Mouse (Mus musculus) neural tube, embryonic 13.5 days (tissue): ENCODE measurements around the gene Gsta2. TPM values are rescaled to one million over a fixed set of nuclear protein-coding genes. Genes with fewer than 3 reads are reported as not detected.
"Not testable (repeated sequence)": the region's sequence is repeated elsewhere in the genome, so short reads cannot be mapped to it uniquely, and the experiment has no call there.

Experiments used
- ATAC-seq: fragments of 200-750 bp; cut with Nextera tagmentation; 2 replicates; pipeline ENCODE4 v1.8.0; 2017; ENCODE audit warnings: low read depth, mild to moderate bottlenecking, moderate TSS enrichment, moderate library complexity
- H3K27ac ChIP-seq: fragments of 300-500 bp; sonication (generic); replicated peaks from 2 replicates; pipeline ENCODE4 v1.5.1; 2015; ENCODE audit warnings: moderate library complexity, mild to moderate bottlenecking, inconsistent platforms
- H3K27me3 ChIP-seq: fragments of 300-500 bp; sonication (generic); 2 replicates; pipeline ENCODE4 v1.6.1; 2015; ENCODE audit warnings: mild to moderate bottlenecking, inconsistent platforms
- H3K36me3 ChIP-seq: fragments of 300-500 bp; sonication (generic); 2 replicates; pipeline ENCODE4 v1.6.1; 2015; ENCODE audit warnings: mild to moderate bottlenecking, inconsistent platforms
- H3K4me1 ChIP-seq: fragments of 300-500 bp; sonication (generic); replicated peaks from 2 replicates; pipeline ENCODE4 v1.6.1; 2015; ENCODE audit warnings: inconsistent platforms
- H3K4me2 ChIP-seq: fragments of 300-500 bp; sonication (generic); 2 replicates; pipeline ENCODE4 v1.6.1; 2015; ENCODE audit warnings: inconsistent platforms, mild to moderate bottlenecking, moderate library complexity
- H3K4me3 ChIP-seq: fragments of 300-500 bp; sonication (generic); 2 replicates; pipeline ENCODE4 v1.5.1; 2015; ENCODE audit warnings: mild to moderate bottlenecking, inconsistent platforms
- H3K9ac ChIP-seq: fragments of 300-500 bp; sonication (generic); 2 replicates; pipeline ENCODE4 v1.6.1; 2015; ENCODE audit warnings: moderate library complexity, mild to moderate bottlenecking, inconsistent platforms
- H3K9me3 ChIP-seq: fragments of 300-500 bp; sonication (generic); 2 replicates; pipeline ENCODE4 v1.6.1; 2016; ENCODE audit warnings: inconsistent platforms
- WGBS: fragments of 180-500 bp; shearing (Covaris S2); methylation state at CpG from one replicate; pipeline ENCODE4 v1.1.7; 2015; 5-methylcytosine and 5-hydroxymethylcytosine counted together
- polyA plus RNA-seq: library from polyadenylated mRNA; unstranded; fragments of >200 nt; fragmentation: Nextera tagmentation; extraction: Ambion mirVana; gene quantifications from 2 replicates; pipeline ENCODE4 v1.2.1, GENCODE M21; 2015

The Gsta2 gene
- polyA plus RNA-seq, 1 experiment from 2014 or later, result not detected

GRCm38 (mm10) chr9:78342494-78342893 lies 13.1 kb downstream of the Gsta2 start:
- H3K9ac ChIP-seq, H3K4me3 ChIP-seq, H3K4me2 ChIP-seq, H3K9me3 ChIP-seq, H3K27ac ChIP-seq, H3K27me3 ChIP-seq, H3K4me1 ChIP-seq, H3K36me3 ChIP-seq, ATAC-seq: not testable (repeated sequence)
- WGBS, result 82% methylated on average over 4 of the region's 4 CpGs

DNA sequence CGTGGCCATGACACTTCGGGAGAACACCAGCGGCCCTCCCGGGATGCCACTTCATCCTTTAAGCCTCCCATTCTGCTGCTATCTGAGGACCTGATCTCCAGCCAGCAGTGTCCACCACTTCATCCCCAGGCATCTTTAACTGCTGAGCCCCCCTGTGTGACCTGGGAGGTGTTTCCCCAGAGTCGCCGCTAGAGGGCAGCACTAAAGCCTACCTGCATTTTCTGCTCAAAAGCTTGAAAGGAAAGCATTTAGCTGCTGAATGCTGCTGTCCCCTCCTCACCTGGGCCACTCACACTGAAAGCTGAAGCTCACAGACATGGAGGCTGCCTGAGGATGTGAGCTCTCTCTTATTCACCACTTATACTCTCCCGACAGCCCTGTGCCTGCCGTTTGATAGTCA lies 15.3 kb downstream of the Gsta2 start:
- H3K27me3 ChIP-seq, H3K9me3 ChIP-seq, H3K4me3 ChIP-seq, ATAC-seq, H3K4me1 ChIP-seq, H3K36me3 ChIP-seq, H3K9ac ChIP-seq, H3K27ac ChIP-seq, H3K4me2 ChIP-seq: not testable (repeated sequence)
- WGBS, result 12% methylated on average over 8 of the region's 8 CpGs

DNA sequence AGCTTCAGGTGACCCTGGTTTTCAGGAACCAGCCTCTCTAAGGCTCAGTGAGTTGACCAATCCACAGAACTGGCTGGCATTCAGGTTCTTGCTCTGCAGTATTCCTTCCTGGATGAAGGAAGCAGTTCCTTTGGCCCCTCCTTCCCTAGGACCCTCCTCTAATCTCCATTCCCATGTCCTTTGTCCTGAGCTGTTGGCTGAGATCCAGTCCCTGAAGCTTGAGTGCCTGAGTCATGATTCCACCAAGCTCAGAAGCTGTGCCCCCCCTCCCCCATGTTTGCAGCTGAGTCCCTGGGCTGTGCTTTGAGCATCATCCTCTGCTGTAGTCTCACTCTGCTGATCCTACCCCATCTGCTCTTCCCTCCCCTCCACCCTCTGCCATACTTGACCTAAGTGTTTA lies 18.5 kb downstream of the Gsta2 start:
- H3K27me3 ChIP-seq, H3K4me2 ChIP-seq, H3K36me3 ChIP-seq, H3K9me3 ChIP-seq, H3K27ac ChIP-seq, H3K4me1 ChIP-seq, H3K9ac ChIP-seq, ATAC-seq, H3K4me3 ChIP-seq: not testable (repeated sequence)

DNA sequence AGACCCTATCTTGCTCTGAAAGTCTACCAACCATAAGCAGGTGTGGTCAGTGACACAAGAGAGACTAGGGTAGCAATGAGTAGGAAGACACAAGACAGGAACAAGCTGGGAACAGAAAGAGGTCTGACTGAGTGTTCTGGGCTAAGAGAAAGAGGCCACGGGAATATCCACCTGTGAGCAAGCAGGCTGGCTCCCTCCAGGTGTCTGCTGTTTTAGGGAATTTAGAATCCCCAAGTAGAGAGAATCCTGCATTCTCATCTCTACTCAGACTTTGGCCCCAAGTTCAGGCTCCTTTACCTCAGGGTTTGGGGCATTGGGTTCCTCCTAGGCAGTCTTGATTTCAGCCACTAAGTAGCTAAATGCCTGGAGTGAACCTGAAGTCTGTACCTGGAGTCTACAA lies 28.3 kb downstream of the Gsta2 start, which contains the start of gene Omt2b:
TSS of gene Omt2b (plus strand) at position 301 of the 400 bp plus-strand sequence.
- not testable (repeated sequence) for H3K4me2 ChIP-seq, H3K4me1 ChIP-seq, H3K36me3 ChIP-seq, H3K27ac ChIP-seq, H3K4me3 ChIP-seq, H3K27me3 ChIP-seq, H3K9me3 ChIP-seq, H3K9ac ChIP-seq, ATAC-seq
- WGBS, result no CpG with 5 or more reads among the region's 1 CpGs

DNA sequence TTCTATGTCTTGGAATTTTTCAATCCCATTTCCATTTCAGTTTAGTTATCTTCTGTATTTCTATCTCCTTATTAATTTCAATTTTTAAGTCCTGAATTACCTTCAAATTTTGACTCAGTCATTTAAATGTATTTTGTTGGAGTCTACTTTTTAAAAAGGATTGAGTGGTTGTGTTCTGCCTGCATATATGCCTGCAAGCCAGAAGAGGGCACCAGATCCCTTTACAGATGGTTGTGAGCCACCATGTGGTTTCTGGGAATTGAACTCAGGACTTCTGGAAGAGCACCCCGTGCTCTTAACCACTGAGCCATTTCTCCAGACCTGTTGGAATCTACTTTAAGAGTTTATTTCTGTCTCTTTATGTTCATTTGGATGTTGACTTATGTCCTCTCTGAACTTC lies 36.1 kb downstream of the Gsta2 start:
- WGBS, result 36% methylated on average over 1 of the region's 1 CpGs
- Histone ChIP-seq H3K4me1 (no peaks in the 10 kb centered on the region), H3K4me3 (no peak overlapping the region), H3K27ac (no peak overlapping the region), H3K9ac (no peak overlapping the region), H3K27me3 (no peaks in the 10 kb centered on the region), H3K4me2 (no peak overlapping the region), H3K36me3 (no peaks in the 10 kb centered on the region), H3K9me3 (no peaks in the 10 kb centered on the region)
- no peak for ATAC-seq

DNA sequence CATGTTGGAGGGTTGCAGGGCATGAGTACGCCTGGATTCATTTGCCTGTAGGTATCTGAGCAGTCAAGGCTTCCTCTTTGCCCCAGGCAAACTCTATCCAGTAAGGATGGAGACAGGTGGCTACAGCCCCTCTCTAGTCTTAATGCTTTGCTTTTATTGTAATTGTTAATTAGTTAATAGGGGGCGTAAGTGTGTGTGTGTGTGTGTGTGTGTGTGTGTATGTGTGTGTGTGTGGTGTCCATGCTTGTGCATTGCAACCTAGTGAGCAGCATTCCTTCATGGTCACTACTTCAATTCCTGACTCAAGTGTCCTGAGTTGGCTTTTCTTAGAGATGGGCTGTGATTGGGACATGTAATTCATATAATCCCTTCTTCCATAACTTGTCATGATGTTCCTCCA lies 40.9 kb downstream of the Gsta2 start, which contains the start of gene Omt2a:
TSS of gene Omt2a (minus strand) at position 101 of the 400 bp plus-strand sequence.
- Histone ChIP-seq H3K9ac (no peak within 1 kb of the TSS), H3K4me2 (no peak within 1 kb of the TSS), H3K4me1 (no peaks in the 10 kb centered on the region), H3K4me3 (no peak within 1 kb of the TSS), H3K27ac (no peak within 1 kb of the TSS), H3K9me3 (no peaks in the 10 kb centered on the region), H3K27me3 (no peaks in the 10 kb centered on the region), H3K36me3 (no peaks in the 10 kb centered on the region)
- WGBS, result 82% methylated on average over 2 of the region's 2 CpGs
- ATAC-seq, result no peak

DNA sequence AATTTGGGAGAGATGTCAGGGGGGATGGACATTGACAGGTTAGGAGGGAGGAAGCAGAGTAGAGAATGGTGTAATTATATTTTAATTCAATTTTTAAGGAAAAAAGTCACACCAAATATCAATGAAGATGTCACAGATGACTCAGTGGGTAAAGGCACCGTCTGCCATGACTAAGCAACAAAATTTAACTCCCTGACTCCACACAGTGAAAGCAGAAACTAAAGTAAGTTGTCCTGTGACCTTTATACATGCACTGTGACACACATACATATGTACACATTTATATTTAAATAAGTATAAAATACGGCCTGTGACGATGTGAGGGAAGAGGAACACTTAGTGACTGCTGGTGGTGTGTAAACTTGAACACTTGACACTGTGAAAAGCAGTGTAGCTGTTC lies 47.5 kb downstream of the Gsta2 start:
- not testable (repeated sequence) for H3K36me3 ChIP-seq, ATAC-seq, H3K9ac ChIP-seq, H3K4me2 ChIP-seq, H3K4me3 ChIP-seq, H3K27ac ChIP-seq, H3K27me3 ChIP-seq, H3K4me1 ChIP-seq, H3K9me3 ChIP-seq
- WGBS, result 82% methylated on average over 3 of the region's 3 CpGs

GRCm38 (mm10) chr9:78299143-78299542 lies 56.4 kb downstream of the Gsta2 start:
- not testable (repeated sequence) for H3K9me3 ChIP-seq, H3K27ac ChIP-seq, H3K36me3 ChIP-seq, H3K27me3 ChIP-seq, H3K4me1 ChIP-seq, H3K9ac ChIP-seq, H3K4me3 ChIP-seq, ATAC-seq, H3K4me2 ChIP-seq
- WGBS, result 79% methylated on average over 1 of the region's 1 CpGs

- H3K4me1 ChIP-seq, result no peaks in the 10 kb centered on the region
- H3K4me2 ChIP-seq, result no peak overlapping the region
- ATAC-seq, result no peak
- WGBS, result 79% methylated on average over 1 of the region's 1 CpGs
- H3K36me3 ChIP-seq, result no peaks in the 10 kb centered on the region
- H3K9me3 ChIP-seq, result no peaks in the 10 kb centered on the region
- no peak overlapping the region for H3K4me3 ChIP-seq
- H3K27ac ChIP-seq, result no peak overlapping the region
- no peak overlapping the region for H3K9ac ChIP-seq
- H3K27me3 ChIP-seq, result no peaks in the 10 kb centered on the region
These were observed 57.4 kb downstream of the Gsta2 start for GRCm38 (mm10) chr9:78298232-78298631.

DNA sequence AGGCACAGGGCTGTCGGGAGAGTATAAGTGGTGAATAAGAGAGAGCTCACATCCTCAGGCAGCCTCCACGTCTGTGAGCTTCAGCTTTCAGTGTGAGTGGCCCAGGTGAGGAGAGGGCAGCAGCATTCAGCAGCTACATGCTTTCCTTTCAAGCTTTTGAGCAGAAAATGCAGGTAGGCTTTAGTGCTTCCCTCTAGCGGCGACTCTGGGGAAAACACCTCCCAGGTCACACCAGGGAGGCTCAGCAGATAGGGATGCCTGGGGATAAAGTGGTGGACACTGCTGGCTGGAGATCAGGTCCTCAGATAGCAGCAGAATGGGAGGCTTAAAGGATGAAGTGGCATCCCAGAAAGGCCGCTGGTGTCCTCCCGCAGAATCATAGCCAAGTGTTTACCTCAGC lies 59.5 kb downstream of the Gsta2 start:
- H3K27me3 ChIP-seq, H3K4me3 ChIP-seq, H3K9me3 ChIP-seq, H3K9ac ChIP-seq, H3K36me3 ChIP-seq, H3K4me1 ChIP-seq, H3K27ac ChIP-seq, H3K4me2 ChIP-seq: not testable (repeated sequence)
- WGBS, result 15% methylated on average over 6 of the region's 6 CpGs
- peak; percentile 40; the same call in 1 of the 2 replicates for ATAC-seq

DNA sequence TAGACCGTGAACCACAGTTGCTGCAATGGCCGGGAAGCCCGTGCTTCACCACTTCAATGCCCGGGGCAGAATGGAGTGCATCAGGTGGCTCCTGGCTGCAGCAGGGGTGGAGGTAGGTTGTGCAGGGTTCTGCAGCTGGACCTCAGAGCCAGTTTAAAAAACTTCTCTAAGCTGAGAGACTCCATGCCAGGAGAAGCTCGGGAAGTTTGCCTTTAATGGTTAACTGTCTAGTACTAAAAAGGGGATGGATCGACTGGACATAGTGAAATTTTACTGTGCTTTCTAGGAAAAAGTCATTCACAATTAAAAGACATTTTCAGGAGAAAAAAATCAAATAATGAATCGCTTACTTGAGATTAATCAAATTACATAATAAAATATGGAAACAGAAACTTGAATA lies 60.8 kb downstream of the Gsta2 start:
- not testable (repeated sequence) for H3K4me3 ChIP-seq, H3K27ac ChIP-seq, H3K4me2 ChIP-seq, ATAC-seq, H3K9ac ChIP-seq, H3K27me3 ChIP-seq, H3K9me3 ChIP-seq, H3K4me1 ChIP-seq, H3K36me3 ChIP-seq
- 83% methylated on average over 7 of the region's 7 CpGs for WGBS

GRCm38 (mm10) chr9:78293683-78294082 lies 61.9 kb downstream of the Gsta2 start:
- H3K36me3 ChIP-seq, H3K27me3 ChIP-seq, H3K4me1 ChIP-seq, H3K4me3 ChIP-seq, H3K4me2 ChIP-seq, H3K27ac ChIP-seq, H3K9ac ChIP-seq, ATAC-seq, H3K9me3 ChIP-seq: not testable (repeated sequence)
- 82% methylated on average over 1 of the region's 1 CpGs for WGBS

DNA sequence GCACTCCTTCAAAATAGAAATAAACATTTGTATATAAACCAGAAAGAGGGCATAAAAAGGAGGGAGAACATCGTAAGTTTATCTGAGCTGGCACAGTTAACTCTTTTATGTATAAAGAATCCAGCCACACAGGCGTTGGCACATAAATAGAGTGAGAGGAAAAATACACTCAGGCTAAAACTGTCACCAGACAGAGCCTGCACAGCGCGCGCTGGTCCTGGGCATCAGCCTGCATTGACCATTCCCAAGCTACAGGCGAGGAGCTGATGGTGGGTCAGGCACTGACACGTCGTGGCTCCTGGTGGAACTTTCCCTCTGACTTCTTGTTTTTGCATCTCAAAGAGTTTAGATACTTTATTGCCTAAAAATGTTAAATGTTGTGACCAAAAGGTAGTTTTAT lies 63.1 kb downstream of the Gsta2 start:
- H3K27me3 ChIP-seq, H3K4me3 ChIP-seq, H3K4me2 ChIP-seq, H3K9me3 ChIP-seq, H3K36me3 ChIP-seq, H3K9ac ChIP-seq, H3K4me1 ChIP-seq, H3K27ac ChIP-seq, ATAC-seq: not testable (repeated sequence)
- 89% methylated on average over 8 of the region's 8 CpGs for WGBS
